Mouse (Mus musculus): Measurements from ENCODE around the gene St8sia2.

Gene St8sia2

GRCm38 (mm10) chr7:74013601-74014175, at the start of gene St8sia2:
Gene St8sia2 (minus strand): TSS chr7:74013690.
- DNase-seq (ENCODE audit: low read depth in 1 of 2, low spot score in 2 of 2) = no peak

GRCm38 (mm10) chr7:74061076-74061475, 47.6 kb upstream of the St8sia2 start:
- DNase-seq (ENCODE audit: low read depth in 1 of 2, low spot score in 2 of 2) = no peak

- no peak for DNase-seq (ENCODE audit: low read depth in 1 of 2, low spot score in 2 of 2)
Measured at GRCm38 (mm10) chr7:74060306-74060946, 46.9 kb upstream of the St8sia2 start.

GRCm38 (mm10) chr7:74059684-74060083, 46.2 kb upstream of the St8sia2 start:
- no peak for DNase-seq (ENCODE audit: low read depth in 1 of 2, low spot score in 2 of 2)

GRCm38 (mm10) chr7:74055753-74056152, 42.3 kb upstream of the St8sia2 start:
- no peak for DNase-seq (ENCODE audit: low read depth in 1 of 2, low spot score in 2 of 2)

- no peak for DNase-seq (ENCODE audit: low read depth in 1 of 2, low spot score in 2 of 2)
Measured at GRCm38 (mm10) chr7:74047591-74047990, 34.1 kb upstream of the St8sia2 start.

- DNase-seq (ENCODE audit: low read depth in 1 of 2, low spot score in 2 of 2) = no peak
Measured at GRCm38 (mm10) chr7:74045166-74045957, 31.9 kb upstream of the St8sia2 start.

- DNase-seq (ENCODE audit: low read depth in 1 of 2, low spot score in 2 of 2) = no peak
Measured at GRCm38 (mm10) chr7:74043562-74044138, 30.2 kb upstream of the St8sia2 start.

GRCm38 (mm10) chr7:74025007-74025406, 11.5 kb upstream of the St8sia2 start:
- DNase-seq (ENCODE audit: low read depth in 1 of 2, low spot score in 2 of 2) = no peak

GRCm38 (mm10) chr7:74024171-74024570, 10.7 kb upstream of the St8sia2 start:
- no peak for DNase-seq (ENCODE audit: low read depth in 1 of 2, low spot score in 2 of 2)

GRCm38 (mm10) chr7:74022571-74022970, 9.1 kb upstream of the St8sia2 start:
- no peak for DNase-seq (ENCODE audit: low read depth in 1 of 2, low spot score in 2 of 2)

- DNase-seq (ENCODE audit: low read depth in 1 of 2, low spot score in 2 of 2) = no peak
Measured at GRCm38 (mm10) chr7:74021771-74022170, 8.3 kb upstream of the St8sia2 start.

GRCm38 (mm10) chr7:74016613-74017012, 3.1 kb upstream of the St8sia2 start:
- DNase-seq (ENCODE audit: low read depth in 1 of 2, low spot score in 2 of 2) = no peak

GRCm38 (mm10) chr7:74012858-74013600, 461 bp downstream of the St8sia2 start:
- DNase-seq (ENCODE audit: low read depth in 1 of 2, low spot score in 2 of 2) = no peak

GRCm38 (mm10) chr7:74011976-74012857, 1.3 kb downstream of the St8sia2 start:
- DNase-seq (ENCODE audit: low read depth in 1 of 2, low spot score in 2 of 2) = no peak

- DNase-seq (ENCODE audit: low read depth in 1 of 2, low spot score in 2 of 2) = no peak
Measured at GRCm38 (mm10) chr7:74008946-74009542, 4.4 kb downstream of the St8sia2 start.

GRCm38 (mm10) chr7:74006775-74007371, 6.6 kb downstream of the St8sia2 start:
- DNase-seq (ENCODE audit: low read depth in 1 of 2, low spot score in 2 of 2) = no peak

GRCm38 (mm10) chr7:74006364-74006763, 7.1 kb downstream of the St8sia2 start:
- no peak for DNase-seq (ENCODE audit: low read depth in 1 of 2, low spot score in 2 of 2)

- DNase-seq (ENCODE audit: low read depth in 1 of 2, low spot score in 2 of 2) = no peak
Measured at GRCm38 (mm10) chr7:74000743-74001510, 12.6 kb downstream of the St8sia2 start.

All from monocyte, adult 2 months (primary cell).